In genomic region chr2:90906721-90907120, GRCm38 (mm10) we compare ENCODE assay signal across 25 mouse cellular contexts. TPM values are rescaled to one million over a fixed set of nuclear protein-coding genes. Genes with fewer than 3 reads are reported as not detected.
DNase-seq lines count a peak whose midpoint lies in the region; ATAC-seq and TF ChIP-seq lines count a peak whose summit lies in the region.
"Had no signal": no experiment of that assay in that cellular context is flagged by ENCODE, and none has a peak within 500 bp of the region (broad histone marks: within the 10 kb centered on the region; RNA-seq: fewer than 3 reads in every experiment).

No protein-coding gene starts in this region.

- H3K27me3 ChIP-seq in C2C12 (ENCODE audit: control insufficient read depth, insufficient read depth, insufficient read length) = no peaks in the 10 kb centered on the region
- no peaks in the 10 kb centered on the region for H3K27me3 ChIP-seq in MEL (ENCODE audit: control insufficient read depth in 1 of 2, insufficient read depth in 2 of 2, low read length in 2 of 2)
- no peaks in the 10 kb centered on the region for H3K27me3 ChIP-seq in myocyte (ENCODE audit: control insufficient read depth, insufficient read depth, insufficient read length)
- no peaks in the 10 kb centered on the region for H3K27me3 ChIP-seq in heart, embryonic 12.5 days (replicated peaks)
- H3K27me3 ChIP-seq: CH12.LX, Patski had no signal

- H3ac ChIP-seq in C2C12 (ENCODE audit: control insufficient read depth, insufficient read length, low read depth) = no peak overlapping the region
- no peak overlapping the region for H3ac ChIP-seq in myocyte (ENCODE audit: control insufficient read depth, insufficient read length)

- TF ChIP-seq POLR2A in MEL (IDR thresholded peaks at IDR 0.05; ENCODE audit: control insufficient read depth in 1 of 2, insufficient read depth in 1 of 2, low read depth in 1 of 2, low read length in 2 of 2, poor library complexity in 1 of 2) = no peak
- TF ChIP-seq POLR2A in myocyte (IDR thresholded peaks at IDR 0.05; ENCODE audit: insufficient read length, low read depth) = no peak

- ATAC-seq in heart, embryonic 12.5 days (ENCODE audit: insufficient number of reproducible peaks, low FRiP score) = no peak
- ATAC-seq: activated CD4-positive, CD25-positive, alpha-beta regulatory T cell, adult 4 months; CD4-positive, CD25-positive, alpha-beta regulatory T cell, adult 4 months; Patski had no signal

- no peak for TF ChIP-seq RAD21 in MEL (IDR thresholded peaks at IDR 0.05; ENCODE audit: low read depth, low read length)

- no peaks in the 10 kb centered on the region for H3K9me3 ChIP-seq in MEL (replicated peaks; ENCODE audit: insufficient read depth, low read length)
- no peaks in the 10 kb centered on the region for H3K9me3 ChIP-seq in heart, embryonic 12.5 days (replicated peaks)
- H3K9me3 ChIP-seq: G1E had no signal

- H3K27ac ChIP-seq in MEL (ENCODE audit: control insufficient read depth, low read depth, low read length) = no peak overlapping the region
- no peak overlapping the region for H3K27ac ChIP-seq in heart, embryonic 12.5 days (ENCODE audit: poor library complexity, severe bottlenecking)

- peak; percentile 57 for DNase-seq in 416B (ENCODE audit: low read depth)
- no peak for DNase-seq in MEL (ENCODE audit: low read depth, low spot score)
- DNase-seq in frontal cortex, postnatal 25 days (ENCODE audit: low spot score in 2 of 2) = no peak
- no peak for DNase-seq in heart, postnatal 36 days
- no peak for DNase-seq in cerebellum, adult 9-11 months
- DNase-seq: adrenal gland, adult 2 months; adrenal gland, adult 8-10 months; adrenal gland, postnatal 10 days; adrenal gland, postnatal 14 days; adrenal gland, postnatal 25 days; adrenal gland, postnatal 36 days; B cell, adult 2 months; cerebellum, adult 11 months; cerebellum, adult 11-12 months; cerebellum, adult 18-20 months; cerebellum, adult 2 months; cerebellum, adult 8-10 months had no signal

- WGBS in heart, embryonic 12.5 days = 96% methylated on average over 2 of the region's 2 CpGs

- H3K79me2 ChIP-seq in C2C12 (ENCODE audit: control insufficient read depth, insufficient read depth) = peaks cover 71% of the 10 kb centered on the region
- peaks cover 19% of the 10 kb centered on the region for H3K79me2 ChIP-seq in MEL (ENCODE audit: control insufficient read depth, insufficient read depth, low read length, poor library complexity)
- H3K79me2 ChIP-seq in myocyte (ENCODE audit: control insufficient read depth, insufficient read depth) = peaks cover 37% of the 10 kb centered on the region

- H3K4me3 ChIP-seq in C2C12 (ENCODE audit: insufficient read depth, poor library complexity, severe bottlenecking) (no peak overlapping the region), MEL (ENCODE audit: control insufficient read depth in 1 of 2, insufficient read depth in 1 of 2, low read depth in 2 of 2, low read length in 2 of 2) (no peak overlapping the region), myocyte (no peak overlapping the region)
- H3K4me3 ChIP-seq in heart, embryonic 12.5 days = no peak overlapping the region

- intact Hi-C loops in heart, postnatal 36 days (cut with DNase I) = no loop called here

- no peak overlapping the region for H3K4me2 ChIP-seq in myocyte (ENCODE audit: low read depth)
- no peak overlapping the region for H3K4me2 ChIP-seq in heart, embryonic 12.5 days

- H3K4me1 ChIP-seq in MEL (ENCODE audit: control insufficient read depth in 1 of 2, insufficient read depth in 2 of 2, low read length in 2 of 2) = peaks cover 0 to 8% of the 10 kb centered on the region in 2 experiments; a peak in 2 of 4 replicates
- H3K4me1 ChIP-seq in heart, embryonic 12.5 days (replicated peaks) = peaks cover 25% of the 10 kb centered on the region

- TF ChIP-seq CTCF in C2C12 (IDR thresholded peaks at IDR 0.05; ENCODE audit: control insufficient read depth, insufficient read depth, insufficient read length) (no peak), MEL (IDR thresholded peaks at IDR 0.05 in 2 of 3, conservative IDR thresholded peaks at IDR 0.05 in 1 of 3; ENCODE audit: control insufficient read depth in 1 of 3, insufficient read depth in 1 of 3, low read depth in 2 of 3, low read length in 3 of 3, poor library complexity in 1 of 3, severe bottlenecking in 1 of 3) (no peak)

- H3K36me3 ChIP-seq in C2C12 (ENCODE audit: control insufficient read depth, insufficient read depth) = peaks cover 65% of the 10 kb centered on the region
- peaks cover 8 to 16% of the 10 kb centered on the region in 2 experiments for H3K36me3 ChIP-seq in MEL (ENCODE audit: control insufficient read depth in 1 of 2, insufficient read depth in 2 of 2, low read length in 2 of 2)
- peaks cover 29% of the 10 kb centered on the region for H3K36me3 ChIP-seq in myocyte (ENCODE audit: control insufficient read depth, insufficient read depth)
- H3K36me3 ChIP-seq in heart, embryonic 12.5 days = peaks cover 63% of the 10 kb centered on the region

- H3K79me3 ChIP-seq in C2C12 (ENCODE audit: low read depth) = peaks cover 33% of the 10 kb centered on the region

- TF ChIP-seq EP300 in MEL (IDR thresholded peaks at IDR 0.05; ENCODE audit: low read depth in 1 of 2, low read length in 2 of 2) = no peak

- H3K9ac ChIP-seq in MEL (ENCODE audit: control insufficient read depth, low read depth, low read length, poor library complexity, severe bottlenecking) = no peak overlapping the region
- no peak overlapping the region for H3K9ac ChIP-seq in heart, embryonic 12.5 days

TF ChIP-seq in C2C12, 6 proteins besides CTCF, POLR2A, EP300 and RAD21:
- no peak for TF ChIP-seq MAX (IDR thresholded peaks at IDR 0.05)
- peak; percentile 66 for TF ChIP-seq CEBPB (IDR thresholded peaks at IDR 0.05; ENCODE audit: low read depth)

TF ChIP-seq in MEL, 35 proteins besides CTCF, POLR2A, EP300 and RAD21:
- peak; percentile 47; the same call in 1 of the 2 replicates for TF ChIP-seq ZNF384 (IDR thresholded peaks at IDR 0.05; ENCODE audit: low read depth, low read length)
- TF ChIP-seq UBTF (IDR thresholded peaks at IDR 0.05; ENCODE audit: borderline replicate concordance, insufficient read depth, low read depth, low read length) = no peak

TF ChIP-seq in myocyte, 11 proteins besides CTCF, POLR2A, EP300 and RAD21:
- no peak for TF ChIP-seq POLR2AphosphoS2 (IDR thresholded peaks at IDR 0.05; ENCODE audit: insufficient read length, low read depth)
- TF ChIP-seq CEBPB (IDR thresholded peaks at IDR 0.05; ENCODE audit: insufficient read depth, poor library complexity, severe bottlenecking) = peak; percentile 32; the same call in 1 of the 2 replicates
TF ChIP-seq in myocyte: peak in this region for 1.

RNA-seq across cellular contexts. Expression of gene Ndufs3, which starts 2.1 kb away (rescaled TPM):
- polyA plus RNA-seq in C2C12 (2012; fragmentation: generic; extraction: Trizol) (150 TPM), MEL (2012; ENCODE audit: insufficient read depth in 1 of 2, insufficient read length in 2 of 2, low read depth in 1 of 2, low replicate concordance in 2 of 2, missing spikeins in 1 of 2) (100 to 1,000 TPM in 1 of 2 experiments, not detected in 1; 193 TPM), myocyte (2012; fragmentation: generic; extraction: Trizol) (268 TPM)
- 134 and 137 TPM in 2 replicates for total RNA-seq in MEL (2012; rRNA removed)
- 100 to 1,000 TPM; 797 to 891 TPM for total RNA-seq in heart, postnatal 36 days (2021)
- polyA plus RNA-seq in heart, embryonic 12.5 days (2016; fragmentation: Nextera tagmentation; extraction: Ambion mirVana) = 332 and 336 TPM in 2 replicates

RNA-seq across cellular contexts. Expression of gene Kbtbd4, which starts 2.2 kb away (rescaled TPM):
- polyA plus RNA-seq in C2C12 (2012; fragmentation: generic; extraction: Trizol) (17.3 TPM), MEL (2012; ENCODE audit: insufficient read depth in 1 of 2, insufficient read length in 2 of 2, low read depth in 1 of 2, low replicate concordance in 2 of 2, missing spikeins in 1 of 2) (10 to 100 TPM in 1 of 2 experiments, not detected in 1; 23.1 TPM), myocyte (2012; fragmentation: generic; extraction: Trizol) (11.9 TPM)
- total RNA-seq in MEL (2012; rRNA removed) = 18.0 and 21.9 TPM in 2 replicates
- 10 to 100 TPM; 22.1 to 23.8 TPM for total RNA-seq in heart, postnatal 36 days (2021)
- polyA plus RNA-seq in heart, embryonic 12.5 days (2016; fragmentation: Nextera tagmentation; extraction: Ambion mirVana) = 27.0 and 27.3 TPM in 2 replicates

RNA-seq across cellular contexts. Expression of gene C1qtnf4, which starts 21.1 kb away (rescaled TPM):
- polyA plus RNA-seq in C2C12 (2012; fragmentation: generic; extraction: Trizol) = 0.02 TPM
- total RNA-seq in MEL (2012; rRNA removed) = not detected in 2 replicates
- not detected for polyA plus RNA-seq in MEL (2012; ENCODE audit: insufficient read depth in 1 of 2, insufficient read length in 2 of 2, low read depth in 1 of 2, low replicate concordance in 2 of 2, missing spikeins in 1 of 2)
- polyA plus RNA-seq in myocyte (2012; fragmentation: generic; extraction: Trizol) = 0.04 TPM
- total RNA-seq in heart, postnatal 36 days (2021) = 1 to 10 TPM; 2.6 to 5.1 TPM
- polyA plus RNA-seq in heart, embryonic 12.5 days (2016; fragmentation: Nextera tagmentation; extraction: Ambion mirVana) = 16.5 and 18.9 TPM in 2 replicates
- total RNA-seq: CH12.LX had no signal
- polyA plus RNA-seq: G1E had no signal

RNA-seq across cellular contexts. Expression of gene Celf1, which starts 33.5 kb away (rescaled TPM):
- polyA plus RNA-seq in C2C12 (2012; fragmentation: generic; extraction: Trizol) (34.8 TPM), MEL (2012; ENCODE audit: insufficient read depth in 1 of 2, insufficient read length in 2 of 2, low read depth in 1 of 2, low replicate concordance in 2 of 2, missing spikeins in 1 of 2) (100 to 1,000 TPM in 1 of 2 experiments, 10 to 100 TPM in 1; 82.3 to 212 TPM), myocyte (2012; fragmentation: generic; extraction: Trizol) (27.1 TPM)
- 46.2 and 49.6 TPM in 2 replicates for total RNA-seq in MEL (2012; rRNA removed)
- total RNA-seq in heart, postnatal 36 days (2021) = 10 to 100 TPM; 72.6 to 75.3 TPM
- polyA plus RNA-seq in heart, embryonic 12.5 days (2016; fragmentation: Nextera tagmentation; extraction: Ambion mirVana) = 136 and 141 TPM in 2 replicates

RNA-seq across cellular contexts. Expression of gene Mtch2, which starts 59.8 kb away (rescaled TPM):
- polyA plus RNA-seq in C2C12 (2012; fragmentation: generic; extraction: Trizol) = 146 TPM
- 85.7 and 91.5 TPM in 2 replicates for total RNA-seq in MEL (2012; rRNA removed)
- polyA plus RNA-seq in MEL (2012; ENCODE audit: insufficient read depth in 1 of 2, insufficient read length in 2 of 2, low read depth in 1 of 2, low replicate concordance in 2 of 2, missing spikeins in 1 of 2) = 100 to 1,000 TPM in 1 of 2 experiments, not detected in 1; 167 TPM
- polyA plus RNA-seq in myocyte (2012; fragmentation: generic; extraction: Trizol) = 170 TPM
- 100 to 1,000 TPM; 194 to 211 TPM for total RNA-seq in heart, postnatal 36 days (2021)
- polyA plus RNA-seq in heart, embryonic 12.5 days (2016; fragmentation: Nextera tagmentation; extraction: Ambion mirVana) = 201 and 211 TPM in 2 replicates

Comparison
In these comparisons a context has a peak if more than half of its experiments do, and no peak if none do; other contexts are left out.
1. RNA of gene C1qtnf4, which starts 21.1 kb away (polyA plus RNA-seq): 16.5 to 18.9 TPM in heart, embryonic 12.5 days; 0.04 TPM in myocyte (single experiment), 0.02 TPM in C2C12 (single experiment) and not detected in MEL; every median in the first group is over 10 times any median in the second.